ENCODE assay signal across 8 mouse cellular contexts in the genomic region with DNA sequence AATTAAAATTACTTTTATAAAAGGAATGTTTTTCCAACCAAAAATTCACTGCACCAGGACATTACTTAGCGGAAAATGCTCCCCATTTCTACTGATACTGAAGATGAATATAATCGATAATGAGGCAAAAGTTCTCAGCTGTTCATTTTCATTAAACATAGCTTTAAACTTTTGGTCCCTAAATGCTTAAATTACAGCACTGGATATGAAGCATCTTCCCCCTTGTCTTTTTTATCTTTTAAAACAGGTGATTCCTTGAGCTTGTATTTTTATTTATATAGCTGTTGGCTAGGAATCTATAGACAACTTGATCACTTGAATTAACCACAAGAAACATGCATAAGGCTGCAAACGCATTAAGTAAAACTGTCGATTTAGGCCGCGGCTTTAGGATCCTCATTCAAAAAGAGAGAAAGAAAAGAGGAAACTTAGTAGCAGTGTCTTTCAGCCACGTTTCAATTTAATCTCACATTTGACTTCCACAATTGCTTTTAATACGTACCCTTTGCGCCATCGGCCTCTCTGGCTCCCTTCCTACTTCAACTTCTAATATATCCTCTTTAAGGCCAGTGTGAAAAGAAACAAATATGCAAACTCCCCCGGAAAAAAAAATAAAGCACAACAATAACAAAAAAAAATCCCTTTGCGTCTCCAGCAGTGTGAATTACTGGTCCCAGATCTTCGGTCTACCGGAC. TPM values are rescaled to one million over a fixed set of nuclear protein-coding genes. Genes with fewer than 3 reads are reported as not detected.
DNase-seq lines count a peak whose midpoint lies in the region; ATAC-seq and TF ChIP-seq lines count a peak whose summit lies in the region.

No protein-coding gene starts in this region.

- WGBS in heart, embryonic 16.5 days: 2% methylated on average over 14 of the region's 14 CpGs
- WGBS in macrophage (ENCODE audit: missing documents): 9% methylated on average over 14 of the region's 14 CpGs

- TF ChIP-seq CTCF in G1E (IDR thresholded peaks at IDR 0.05; ENCODE audit: low read depth, low read length): no peak

- peaks cover 72% of the 10 kb centered on the region for H3K27me3 ChIP-seq in G1E (ENCODE audit: insufficient read depth, low read length)
- H3K27me3 ChIP-seq in heart, embryonic 16.5 days (ENCODE audit: control insufficient read depth, insufficient read depth, low read length): no peaks in the 10 kb centered on the region

- H3K36me3 ChIP-seq in G1E (replicated peaks) (no peaks in the 10 kb centered on the region), macrophage (ENCODE audit: inconsistent target) (no peaks in the 10 kb centered on the region)
- peaks cover 4% of the 10 kb centered on the region; the same call in 1 of the 2 replicates for H3K36me3 ChIP-seq in heart, embryonic 16.5 days (ENCODE audit: control insufficient read depth, insufficient read depth)

- peaks cover 29% of the 10 kb centered on the region for H3K4me1 ChIP-seq in G1E (ENCODE audit: insufficient read depth, low read depth, low read length)
- H3K4me1 ChIP-seq in heart, embryonic 16.5 days (ENCODE audit: control insufficient read depth, insufficient read depth, low read length): peaks cover 12% of the 10 kb centered on the region

- H3K27ac ChIP-seq in heart, embryonic 16.5 days (ENCODE audit: low read length): peak overlapping the region; percentile 95
- H3K27ac ChIP-seq in macrophage: peak overlapping the region; percentile 44

- peak overlapping the region; percentile 100 for H3K9ac ChIP-seq in heart, embryonic 16.5 days (ENCODE audit: low read length)

- no peaks in the 10 kb centered on the region for H3K79me2 ChIP-seq in macrophage (ENCODE audit: inconsistent target)

- H3K4me3 ChIP-seq in G1E (ENCODE audit: low read depth, low read length) (peak overlapping the region; percentile 69; the same call in 1 of the 2 replicates), macrophage (ENCODE audit: inconsistent target) (peak overlapping the region; percentile 62)
- peak overlapping the region; percentile 69 for H3K4me3 ChIP-seq in heart, embryonic 16.5 days (ENCODE audit: low read length)

- peak overlapping the region; percentile 89 for H3K4me2 ChIP-seq in heart, embryonic 16.5 days (ENCODE audit: low read depth, low read length)

- DNase-seq in heart, adult 11 months: peak; percentile 70
- no peak for DNase-seq in heart, adult 18-20 months
- no peak for DNase-seq in G1E (ENCODE audit: low spot score)
- no peak for DNase-seq in layer of hippocampus, adult 9-10 months (ENCODE audit: low spot score)
- no peak for DNase-seq in ovary, postnatal 36 days (ENCODE audit: low spot score)
- DNase-seq in T-cell, adult 2 months (ENCODE audit: low spot score): no peak

- no peaks in the 10 kb centered on the region for H3K9me3 ChIP-seq in G1E (replicated peaks)
- H3K9me3 ChIP-seq in heart, embryonic 16.5 days (replicated peaks; ENCODE audit: control insufficient read depth, low read length): no peaks in the 10 kb centered on the region

- no peak for ATAC-seq in G1E (ENCODE audit: extremely low read depth, insufficient number of reproducible peaks, low FRiP score, poor library complexity, severe bottlenecking)
- ATAC-seq in heart, embryonic 16.5 days (replicated peaks; ENCODE audit: extremely low read depth, insufficient read depth, low FRiP score): no peak

RNA-seq across cellular contexts. Expression of a gene that starts 0.9 kb away (rescaled TPM):
- total RNA-seq in heart, adult 18-20 months (2021): 10 to 100 TPM; 25.0 to 25.2 TPM
- total RNA-seq in G1E (2014; fragmentation: Nextera tagmentation) (0.53 and 0.98 TPM in 2 replicates), G1E (2017) (3.1 and 4.3 TPM in 2 replicates)
- polyA plus RNA-seq in G1E (2012) (0.41 and 0.64 TPM in 2 replicates), macrophage (2018) (1.9 to 2.8 TPM (median 2.1 TPM) in 3 replicates)
- polyA plus RNA-seq in heart, embryonic 16.5 days (2015; fragmentation: Nextera tagmentation; extraction: Ambion mirVana): 59.8 and 61.6 TPM in 2 replicates
- total RNA-seq in macrophage (2018; cell fraction: chromatin; rRNA removed): 10 to 100 TPM in 11 of 26 experiments, 1 to 10 TPM in 13, under 1 TPM in 2; 0.74 to 17.4 (median 8.3) TPM
- 1 to 10 TPM in 24 of 26 experiments, under 1 TPM in 2; 0.65 to 4.1 (median 1.8) TPM for total RNA-seq in macrophage (2018; cell fraction: cytosol; rRNA removed)
- 10 to 100 TPM in 5 of 26 experiments, 1 to 10 TPM in 21; 1.2 to 14.9 (median 4.6) TPM for total RNA-seq in macrophage (2018; cell fraction: nucleus; rRNA removed)

Comparison
In these comparisons a context has a peak if more than half of its experiments do, and no peak if none do; other contexts are left out.
1. RNA of a gene that starts 0.9 kb away (polyA plus RNA-seq): 59.8 to 61.6 TPM in heart, embryonic 16.5 days; 1.9 to 2.8 TPM in macrophage and 0.41 to 0.64 TPM in G1E; every median in the first group is over 10 times any median in the second.
2. Peak in every context shown above with its lines, with median percentiles within 50 percentile points of each other: H3K4me3 ChIP-seq.